Mouse (Mus musculus): ENCODE data around the gene Cenpi.

The Cenpi gene

GRCm38 (mm10) chrX:134366547-134366946, 58.7 kb downstream of the Cenpi start:
- no peak for DNase-seq

- no peak for DNase-seq
Observed at GRCm38 (mm10) chrX:134371279-134371678, 63.4 kb downstream of the Cenpi start.

- DNase-seq, result no peak
Observed at GRCm38 (mm10) chrX:134374190-134374589, 66.3 kb downstream of the Cenpi start.

- no peak for DNase-seq
Observed at GRCm38 (mm10) chrX:134384896-134385295, 77.0 kb downstream of the Cenpi start.

- no peak for DNase-seq
Observed at GRCm38 (mm10) chrX:134398972-134399371, 91.1 kb downstream of the Cenpi start.

GRCm38 (mm10) chrX:134403863-134404583, 96.1 kb downstream of the Cenpi start, which contains the start of gene Drp2:
TSS of gene Drp2 (plus strand) at chrX:134404551.
- DNase-seq, result no peak

GRCm38 (mm10) chrX:134404584-134404955, 96.7 kb downstream of the Cenpi start:
- no peak for DNase-seq

- no peak for DNase-seq
Observed at GRCm38 (mm10) chrX:134409354-134409900, 101.5 kb downstream of the Cenpi start.

GRCm38 (mm10) chrX:134412096-134412495, 104.2 kb downstream of the Cenpi start:
- DNase-seq, result no peak

Data from kidney, adult 8-10 months (tissue).